Mouse (Mus musculus): ENCODE data around the gene Luc7l2.
A peak's percentile ranks its signal among the peaks of the same experiment; 100 is the strongest.

The Luc7l2 gene

DNA sequence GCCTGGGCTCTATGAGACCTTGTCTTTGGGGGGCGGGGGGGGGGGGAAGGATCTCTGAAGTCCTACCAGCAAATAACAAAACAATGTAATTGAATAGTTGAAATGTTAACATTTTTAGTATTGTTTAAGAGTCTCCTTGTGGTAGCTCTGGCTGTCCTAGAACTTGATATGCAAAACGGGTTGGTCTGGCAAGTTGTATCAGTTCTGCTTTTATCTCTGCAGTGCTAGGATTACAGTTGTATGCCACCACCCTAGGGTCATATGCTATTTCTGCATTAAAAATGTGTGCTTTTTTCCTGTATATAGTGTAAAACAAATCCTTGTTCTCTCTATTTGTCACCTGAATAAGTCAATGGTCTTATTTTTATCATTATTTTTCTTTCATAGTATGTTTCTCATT is 25.0 kb downstream of the Luc7l2 start:
- no peak for DNase-seq (ENCODE audit: low read depth, low spot score)

DNA sequence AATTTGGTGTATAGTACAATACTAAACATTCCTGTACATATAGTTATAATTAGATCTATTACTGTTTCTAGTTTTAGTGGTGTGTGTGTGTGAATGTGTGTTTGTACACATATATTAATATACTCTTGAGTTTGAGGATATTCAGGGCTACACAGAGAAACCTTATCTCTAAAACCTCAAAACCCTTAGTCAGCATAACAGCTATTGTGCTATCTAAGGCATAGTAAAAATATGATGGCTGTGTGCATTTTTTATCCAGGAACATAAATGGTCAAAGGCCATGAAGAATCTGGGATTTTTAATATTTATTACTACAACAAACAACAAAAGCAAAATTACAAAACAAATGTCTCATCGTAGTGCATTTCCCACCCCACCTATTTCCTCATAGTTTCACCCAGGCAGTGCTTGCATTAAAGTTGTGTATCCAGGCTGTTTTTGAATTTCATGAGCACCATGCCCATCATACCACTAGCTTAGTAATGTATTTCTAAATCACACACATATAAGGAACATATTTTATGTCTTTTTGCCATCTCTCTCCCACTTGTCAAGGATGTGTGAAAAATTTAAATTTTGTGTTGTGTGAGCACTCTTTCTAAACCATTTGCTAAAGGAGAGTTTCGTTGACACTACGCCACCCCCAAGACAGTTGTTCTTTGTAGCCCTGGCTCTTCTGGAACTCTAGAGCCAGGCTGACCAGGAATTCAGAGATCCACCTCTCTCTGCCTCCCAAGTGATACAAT is 29.2 kb downstream of the Luc7l2 start:
- no peak for DNase-seq (ENCODE audit: low read depth, low spot score)

DNA sequence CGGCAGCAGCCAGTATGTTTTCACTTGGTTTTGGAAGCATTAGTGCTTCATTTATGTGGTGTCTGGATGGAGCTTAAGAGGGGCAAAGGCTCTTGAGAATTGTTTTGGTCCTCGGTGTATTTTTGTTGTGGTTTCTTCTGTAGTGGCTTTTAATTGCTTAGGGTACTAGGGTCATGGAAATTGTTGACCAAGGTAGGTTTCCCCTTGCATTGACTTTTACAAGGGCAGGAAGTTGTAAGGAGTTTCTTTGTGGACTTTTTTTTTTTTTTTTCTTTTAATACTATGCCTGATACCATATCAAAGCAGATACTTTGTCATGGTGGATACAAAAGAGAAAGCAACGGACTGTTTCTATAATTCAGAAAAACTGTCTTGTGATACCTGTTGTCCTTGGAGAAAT is 30.6 kb downstream of the Luc7l2 start:
- no peak for DNase-seq (ENCODE audit: low read depth, low spot score)

DNA sequence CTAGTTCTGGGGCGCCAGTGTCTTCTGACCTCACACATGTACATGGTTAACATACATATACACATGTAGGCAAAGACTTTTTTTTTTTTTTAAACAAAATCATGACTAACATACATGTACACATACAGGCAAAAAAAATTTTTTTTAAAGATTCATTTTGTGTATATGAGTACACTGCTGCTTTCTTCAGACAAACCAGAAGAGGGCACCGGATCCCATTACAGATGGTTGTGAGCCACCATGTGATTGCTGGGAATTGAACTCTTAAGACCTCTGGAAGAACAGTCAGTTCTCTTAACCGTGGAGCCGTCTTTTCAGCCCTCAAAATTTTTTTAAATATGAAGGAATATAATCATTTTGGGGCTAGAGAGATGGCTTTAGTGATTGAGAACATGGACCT is 46.3 kb downstream of the Luc7l2 start:
- DNase-seq (ENCODE audit: low read depth, low spot score): no peak

DNA sequence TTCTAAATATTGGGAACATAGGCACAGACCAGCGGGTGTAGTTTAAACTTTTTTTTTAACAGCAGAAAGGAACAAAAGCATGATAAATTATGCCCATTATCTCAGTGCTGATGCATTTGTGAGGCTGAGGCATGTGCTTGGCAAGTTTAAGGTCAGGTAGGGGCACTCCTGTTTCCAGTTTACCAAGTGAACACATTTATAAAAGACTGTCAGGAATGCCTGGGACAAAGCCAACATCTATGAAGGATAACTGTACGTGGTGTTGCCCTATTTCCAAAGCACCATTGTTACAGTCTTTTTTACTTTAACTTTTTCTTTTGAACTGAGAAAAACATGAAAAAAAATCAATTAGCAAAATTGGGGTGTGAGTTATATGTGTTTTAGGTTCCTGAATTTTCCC is 58.8 kb downstream of the Luc7l2 start:
- no peak for DNase-seq (ENCODE audit: low read depth, low spot score)

DNA sequence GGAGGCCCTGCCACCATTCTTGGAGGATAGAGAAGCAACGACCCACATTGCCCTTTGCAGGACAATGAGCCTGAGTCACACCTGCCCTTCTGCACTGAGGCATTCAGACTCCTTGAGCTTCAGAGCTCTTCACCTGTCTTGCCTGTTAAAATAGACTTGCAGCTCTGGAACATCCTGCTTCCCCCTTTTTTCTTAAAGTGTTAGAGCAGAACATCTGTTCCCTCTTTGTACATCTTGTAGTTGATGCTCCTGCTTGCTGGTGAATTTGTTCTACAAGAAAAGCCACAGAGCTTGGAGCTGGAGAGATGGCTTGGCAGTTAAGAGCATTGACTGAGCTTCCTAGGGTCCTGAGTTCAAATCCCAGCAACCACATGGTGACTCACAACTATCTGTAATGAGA is 71.3 kb downstream of the Luc7l2 start:
- no peak for DNase-seq (ENCODE audit: low read depth, low spot score)

DNA sequence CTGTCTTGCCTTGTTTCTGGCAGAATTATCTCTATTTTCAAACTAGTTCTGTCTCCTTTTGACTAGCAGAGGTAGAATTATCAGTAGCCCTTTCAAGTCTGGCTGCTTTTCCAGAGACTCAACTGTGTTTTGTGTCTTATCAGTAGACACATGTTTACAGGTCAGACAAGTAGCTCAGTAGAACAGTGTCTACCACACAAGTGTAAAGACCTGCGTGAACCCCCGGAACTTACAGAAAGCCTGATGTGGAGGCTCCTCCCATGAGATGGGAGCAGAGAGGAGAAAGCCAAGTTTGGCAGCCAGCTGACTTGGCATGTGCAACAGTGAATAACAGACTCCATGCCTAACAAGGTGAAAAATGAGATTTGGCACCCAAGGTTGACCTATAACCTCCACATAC is 72.3 kb downstream of the Luc7l2 start:
- no peak for DNase-seq (ENCODE audit: low read depth, low spot score)

DNA sequence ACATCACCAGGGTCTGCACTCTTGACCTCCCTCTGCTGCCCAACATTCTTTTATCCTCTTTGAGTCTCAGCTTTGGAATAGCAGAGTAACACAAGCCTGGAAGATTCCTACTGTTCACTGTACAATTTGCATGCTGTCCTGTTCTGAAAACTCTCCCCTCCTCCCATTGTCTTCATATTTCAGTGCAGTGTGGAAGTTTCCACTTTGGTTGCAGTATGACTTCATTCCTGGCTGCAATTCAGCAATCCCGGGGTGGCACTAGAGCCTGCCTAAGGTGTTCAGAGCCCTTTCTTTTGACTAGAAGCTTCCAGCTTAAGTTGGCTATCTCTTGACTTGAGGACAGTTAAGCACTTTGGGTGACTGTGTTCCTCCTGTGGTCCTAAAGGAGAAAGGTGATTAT is 73.3 kb downstream of the Luc7l2 start:
- no peak for DNase-seq (ENCODE audit: low read depth, low spot score)

DNA sequence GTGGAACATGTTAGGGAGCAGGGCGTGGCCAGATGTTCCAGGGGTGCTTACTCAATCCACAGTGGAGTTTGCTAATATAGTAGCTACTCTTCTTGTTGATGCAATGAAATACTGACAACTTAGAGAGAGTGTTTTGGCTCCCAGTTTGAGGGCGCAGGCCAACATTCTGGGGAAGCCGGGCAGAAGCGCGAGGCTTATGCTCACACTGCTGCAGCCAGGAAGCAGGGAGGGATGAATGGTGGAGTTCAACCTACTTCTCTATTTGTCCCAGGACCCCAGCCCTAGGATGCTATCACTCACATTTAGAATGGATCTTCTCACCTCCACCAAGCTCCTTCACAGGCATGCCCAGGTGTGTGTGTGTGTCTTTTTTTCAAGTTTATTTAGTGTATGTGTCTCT is 75.0 kb downstream of the Luc7l2 start:
- no peak for DNase-seq (ENCODE audit: low read depth, low spot score)

DNA sequence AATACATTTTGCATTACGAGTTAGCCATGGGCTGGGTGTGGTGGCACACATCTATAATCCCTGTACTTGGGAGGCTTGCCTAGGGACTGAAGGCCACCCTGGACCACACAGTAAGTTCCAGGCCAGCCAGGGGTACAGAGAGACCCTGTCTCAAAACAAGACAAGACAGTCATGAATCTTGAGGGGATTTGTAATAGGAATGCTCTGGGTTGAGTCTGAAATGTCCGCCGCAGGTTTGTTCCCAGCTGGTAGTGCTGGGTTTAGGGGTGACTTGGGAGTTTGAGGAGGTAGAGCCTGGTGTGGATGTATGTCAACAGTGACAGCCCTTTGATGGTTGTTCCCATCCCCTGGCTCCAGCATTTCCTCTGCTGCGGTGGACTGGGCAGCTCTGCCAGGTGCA is 75.9 kb downstream of the Luc7l2 start:
- no peak for DNase-seq (ENCODE audit: low read depth, low spot score)

DNA sequence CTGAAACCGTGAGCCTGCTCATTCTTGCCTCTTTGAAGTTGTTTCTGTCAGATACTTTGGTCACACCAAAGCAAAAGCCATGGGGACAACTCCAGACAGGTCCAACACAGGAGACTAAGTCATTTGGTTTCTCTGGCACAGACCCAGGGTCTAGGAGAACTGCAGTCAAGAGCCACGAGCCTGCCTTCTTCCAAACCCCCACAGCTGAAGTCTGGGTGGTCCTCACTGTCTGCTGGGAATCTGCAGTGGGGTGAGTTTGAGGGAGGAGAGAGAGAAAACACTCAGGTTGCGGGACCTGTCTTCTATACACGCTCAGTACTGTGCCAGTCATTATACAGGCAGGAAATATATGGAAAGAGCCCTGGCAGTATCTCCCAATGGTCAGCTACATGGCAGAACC is 76.4 kb downstream of the Luc7l2 start:
- DNase-seq (ENCODE audit: low read depth, low spot score): no peak

DNA sequence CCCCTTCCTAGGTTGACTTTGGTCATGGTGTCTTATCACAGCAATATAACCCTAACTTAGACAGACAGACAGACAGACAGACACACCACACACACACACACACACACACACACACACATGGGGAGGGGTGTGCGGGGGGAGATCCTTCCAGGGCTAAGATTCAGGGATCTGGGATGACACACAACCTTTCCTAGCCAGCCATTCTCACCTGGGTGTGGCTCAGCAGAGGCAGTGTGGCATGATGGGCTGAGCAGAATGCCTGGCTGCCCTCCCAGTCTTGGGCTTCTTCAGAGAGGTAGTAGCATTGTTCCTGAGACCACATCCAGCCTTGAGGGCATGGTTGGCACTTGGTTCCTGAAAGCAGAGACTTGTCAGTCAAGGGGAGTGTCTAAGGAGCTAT is 78.4 kb downstream of the Luc7l2 start:
- no peak for DNase-seq (ENCODE audit: low read depth, low spot score)

DNA sequence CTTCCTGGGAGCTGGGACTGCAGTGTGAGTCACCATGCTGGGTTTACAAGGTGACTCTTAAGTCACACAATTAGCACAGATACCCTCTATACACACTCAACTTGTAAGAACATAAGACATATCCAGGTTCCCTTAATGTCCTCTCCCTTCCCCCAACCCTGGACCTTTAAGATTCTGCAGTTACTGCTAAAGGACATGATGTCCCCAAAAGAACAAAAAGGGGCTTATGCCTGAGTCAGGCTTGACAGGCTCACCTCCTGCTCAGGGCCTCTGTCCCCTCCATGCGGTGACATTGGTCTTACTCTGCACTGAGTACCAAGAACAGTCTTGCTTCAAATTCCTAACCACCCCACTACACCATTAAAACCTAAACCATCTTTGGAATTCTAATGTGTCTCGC is 81.7 kb downstream of the Luc7l2 start:
- no peak for DNase-seq (ENCODE audit: low read depth, low spot score)

DNA sequence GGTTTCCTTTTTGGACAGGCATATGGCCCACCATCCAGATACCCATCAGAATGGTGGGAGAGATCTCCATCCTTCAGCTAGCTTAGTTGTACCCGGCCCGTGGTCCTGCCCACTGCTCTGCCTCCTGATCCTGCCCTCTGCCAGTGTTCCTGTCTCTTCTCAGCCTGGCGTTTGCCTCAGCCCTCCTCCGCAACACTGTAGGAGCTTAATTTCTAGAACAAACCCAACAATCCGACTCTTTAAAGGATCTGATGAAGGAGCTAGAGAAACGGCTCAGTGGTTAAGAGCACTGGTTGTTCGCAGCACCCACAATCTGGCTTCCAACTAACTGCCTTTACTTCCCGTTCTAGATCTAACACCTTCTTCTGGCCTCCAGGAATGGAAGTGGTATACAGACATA is 83.3 kb downstream of the Luc7l2 start:
- no peak for DNase-seq (ENCODE audit: low read depth, low spot score)

DNA sequence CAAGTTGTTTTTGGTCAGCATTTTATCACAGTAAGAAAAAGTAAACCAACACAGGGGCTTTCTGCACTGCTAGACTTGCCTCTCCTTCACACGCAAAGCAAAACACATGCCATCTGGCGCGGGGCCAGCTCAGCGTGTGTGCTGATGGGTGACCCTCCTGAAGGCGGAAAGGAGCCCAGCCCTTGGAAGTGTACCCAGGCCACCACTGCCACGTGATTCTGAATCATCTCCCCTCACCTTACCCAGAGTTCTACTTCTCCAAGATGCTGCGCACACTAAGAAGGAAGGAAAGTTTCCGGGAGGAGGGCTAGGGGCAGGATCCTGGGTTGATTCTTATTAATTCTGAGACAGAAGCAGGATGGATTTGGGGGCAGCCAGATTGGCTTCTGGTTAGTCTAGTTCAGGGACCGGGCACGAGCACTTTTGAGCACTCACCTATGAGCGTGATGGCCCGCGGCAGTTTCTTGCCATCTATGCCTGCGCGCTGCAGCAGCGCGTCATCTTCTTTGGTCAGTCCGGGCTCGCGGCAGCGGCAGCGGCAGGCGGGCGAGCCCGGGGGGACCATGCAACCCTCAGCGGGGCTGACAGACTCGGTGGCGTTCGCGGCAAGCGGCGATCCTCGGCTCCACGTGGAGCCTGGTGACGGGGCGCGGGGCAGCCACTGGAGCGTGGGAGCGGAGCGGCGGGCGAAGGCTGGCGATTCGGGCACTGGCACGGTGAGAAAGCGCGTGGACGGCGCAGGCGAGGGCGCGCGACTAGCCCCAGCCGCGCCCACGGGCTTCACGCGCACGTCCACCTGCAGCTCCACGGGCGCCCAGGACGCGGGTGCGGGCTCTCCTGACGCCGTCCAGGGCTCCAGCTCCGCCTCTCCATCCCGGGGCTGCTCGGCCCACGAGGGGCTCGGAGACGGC is 85.1 kb downstream of the Luc7l2 start:
- peak; percentile 40 for DNase-seq (ENCODE audit: low read depth, low spot score)

DNA sequence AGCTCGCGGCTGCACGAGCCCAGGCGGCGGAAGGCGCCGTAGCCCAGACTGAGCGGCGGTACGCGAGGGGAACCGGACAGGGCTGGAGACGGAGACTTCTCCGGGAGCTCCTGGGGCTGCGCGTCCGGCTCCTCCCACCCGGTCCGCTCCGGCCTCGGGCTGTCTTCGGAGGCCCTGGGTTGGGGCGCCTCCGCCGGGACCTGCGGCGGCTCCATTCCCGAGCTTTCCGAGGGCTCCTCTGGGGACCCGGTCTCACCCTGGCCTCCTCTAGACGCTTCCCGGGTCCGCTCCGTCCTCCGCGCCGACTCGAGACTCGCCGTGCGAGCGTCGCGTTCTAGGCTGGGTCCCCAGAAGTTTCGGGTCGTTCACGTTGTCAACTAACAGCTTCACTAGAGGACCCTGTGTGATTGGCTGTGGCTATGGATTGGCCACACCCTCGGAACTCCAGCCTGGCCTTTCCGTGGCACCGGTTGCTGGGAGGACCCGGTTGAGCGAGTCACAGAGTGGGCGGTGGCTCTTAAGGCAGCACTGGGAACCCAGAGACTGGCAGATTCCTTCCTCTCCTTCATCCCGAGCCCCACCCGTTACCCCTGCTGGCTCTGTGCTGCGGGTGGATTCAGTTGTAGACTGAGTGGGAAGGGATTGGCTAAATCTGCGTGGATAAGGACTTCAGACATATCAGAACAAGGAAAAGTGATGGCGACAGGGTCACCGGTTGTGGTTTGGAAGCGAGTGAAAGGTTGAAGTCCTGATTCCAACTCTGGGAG is 85.9 kb downstream of the Luc7l2 start, which contains the start of gene Klrg2:
Klrg2 (minus strand) TSS at position 391 of the 767 bp plus-strand sequence.
- DNase-seq (ENCODE audit: low read depth, low spot score): peak; percentile 42

DNA sequence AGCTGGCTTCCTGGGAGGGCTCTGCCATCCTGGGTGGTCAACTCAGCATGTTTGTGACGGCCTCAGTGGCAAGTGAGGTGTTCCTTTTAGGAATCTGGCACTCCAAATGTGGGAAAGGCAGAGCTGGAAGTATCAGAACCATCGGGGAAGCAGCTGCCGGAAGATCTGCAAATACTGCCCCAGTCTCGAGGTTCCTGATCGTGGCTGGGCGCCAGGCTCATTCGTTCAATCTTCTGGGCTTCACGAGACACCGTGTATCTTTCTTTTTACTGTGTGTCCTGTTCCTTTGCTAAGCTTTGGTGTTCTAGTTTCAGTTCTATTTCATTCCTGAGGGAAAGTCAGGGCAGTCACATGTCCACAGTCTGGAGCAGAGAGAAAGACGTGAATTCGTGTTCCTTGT is 89.3 kb downstream of the Luc7l2 start:
- no peak for DNase-seq (ENCODE audit: low read depth, low spot score)

DNA sequence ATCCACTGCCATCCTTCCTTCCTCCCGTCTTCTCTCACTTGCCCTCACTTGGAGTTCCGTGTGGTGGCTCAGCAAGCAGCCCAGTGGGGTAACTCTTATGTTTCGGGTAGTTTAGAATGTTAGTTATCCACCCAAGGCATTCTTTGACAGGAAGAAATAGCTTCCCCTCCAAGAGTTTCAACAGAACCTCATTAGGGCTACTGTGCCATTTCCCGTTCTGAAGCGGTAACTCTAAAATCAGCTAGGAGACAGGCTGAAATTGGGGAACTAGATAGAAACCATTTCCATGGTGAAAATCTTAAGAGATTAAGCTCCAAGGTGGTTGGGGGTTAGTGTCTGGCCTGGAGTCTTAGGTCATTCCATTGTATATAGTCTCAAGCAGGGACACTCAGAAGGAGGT is 90.1 kb downstream of the Luc7l2 start:
- no peak for DNase-seq (ENCODE audit: low read depth, low spot score)

DNA sequence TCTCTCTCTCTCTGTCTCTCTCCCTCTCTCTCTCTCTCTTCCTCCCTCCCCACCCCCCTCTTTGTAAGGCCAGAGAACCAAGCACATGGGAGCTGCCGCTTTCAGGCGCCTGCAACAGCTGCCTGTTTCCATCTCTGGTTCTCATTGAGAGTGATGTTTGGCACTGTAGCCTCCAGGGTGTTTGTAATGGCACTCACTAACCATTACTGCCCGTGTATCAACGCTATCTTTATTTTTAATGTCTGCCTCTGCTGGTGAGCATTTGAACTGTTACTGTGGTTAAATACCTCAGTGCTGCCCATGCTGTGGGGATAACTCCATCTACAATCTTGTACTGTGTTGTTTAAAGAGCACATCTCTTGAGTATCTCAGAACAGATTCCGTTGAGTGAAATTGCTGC is 90.5 kb downstream of the Luc7l2 start:
- DNase-seq (ENCODE audit: low read depth, low spot score): no peak

DNA sequence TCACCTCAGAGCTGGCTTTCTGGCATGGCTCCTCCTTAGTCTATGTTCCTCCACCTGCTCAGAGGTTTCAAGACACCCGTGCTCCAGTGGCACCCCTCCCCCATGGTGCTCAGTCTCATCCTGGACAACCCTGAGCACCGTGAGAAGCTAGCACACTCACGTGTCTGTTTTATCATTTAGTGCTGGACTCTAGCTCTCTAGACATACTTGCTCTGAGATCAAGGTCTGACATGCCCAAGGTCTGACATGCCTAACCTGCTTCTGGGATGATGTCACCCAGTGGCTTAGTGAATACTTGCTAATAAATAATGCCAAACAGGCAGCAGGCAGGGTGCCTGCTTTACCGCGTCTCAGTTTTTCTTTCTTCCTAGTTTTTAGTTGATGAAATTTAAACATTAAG is 91.5 kb downstream of the Luc7l2 start:
- no peak for DNase-seq (ENCODE audit: low read depth, low spot score)

DNA sequence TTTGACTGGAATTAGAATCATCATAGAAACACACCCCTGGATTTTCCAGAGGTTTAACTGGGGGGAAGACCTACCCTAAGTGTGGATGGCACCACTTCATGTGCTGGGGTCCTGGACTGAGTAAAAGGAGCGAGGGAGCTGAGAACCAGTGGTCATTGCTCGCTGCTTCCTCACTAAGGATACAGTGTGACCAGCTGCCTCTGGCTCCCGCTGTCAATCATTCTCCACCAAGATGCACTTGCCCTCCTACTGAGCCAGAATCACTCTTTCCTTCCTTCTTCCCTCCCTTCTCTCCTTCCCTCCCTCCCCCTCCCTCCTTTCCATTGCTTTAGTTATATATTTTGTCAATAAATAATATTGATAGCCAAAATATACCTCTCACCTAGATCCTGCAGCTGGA is 91.9 kb downstream of the Luc7l2 start:
- no peak for DNase-seq (ENCODE audit: low read depth, low spot score)

DNA sequence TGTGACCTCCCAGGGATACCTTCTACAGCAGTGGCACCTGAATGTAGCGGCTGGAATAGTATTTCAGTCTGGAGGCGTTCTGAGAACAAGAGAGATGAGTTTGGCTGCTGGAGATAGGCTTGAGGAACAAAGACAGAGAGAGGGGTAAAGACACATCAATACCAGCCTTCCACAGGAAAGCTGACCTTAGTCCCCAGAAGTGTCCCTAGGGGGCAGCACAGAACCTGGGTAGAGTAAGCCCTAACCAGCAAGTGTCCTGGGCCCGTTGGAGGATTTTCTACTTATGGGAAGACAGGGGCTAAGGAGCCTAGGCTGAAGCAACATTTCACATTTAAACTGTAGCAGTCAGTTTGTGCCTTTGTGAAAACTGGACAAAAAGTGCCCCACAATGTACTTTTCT is 98.4 kb downstream of the Luc7l2 start:
- DNase-seq (ENCODE audit: low read depth, low spot score): no peak
